Mouse (Mus musculus) regulatory T cell (primary cell): Measurements from ENCODE around the gene Ireb2.
"Not testable (repeated sequence)": the region's sequence is repeated elsewhere in the genome, so short reads cannot be mapped to it uniquely, and the experiment has no call there.

Source experiments
- in situ Hi-C: fragments of 300-600 bp; cut with MboI, MseI; formaldehyde crosslinking; loops from one replicate; pipeline ENCODE4 v1.15.1; 2025; ENCODE audit warnings: high pct_unique_total_duplicates

Gene Ireb2

DNA sequence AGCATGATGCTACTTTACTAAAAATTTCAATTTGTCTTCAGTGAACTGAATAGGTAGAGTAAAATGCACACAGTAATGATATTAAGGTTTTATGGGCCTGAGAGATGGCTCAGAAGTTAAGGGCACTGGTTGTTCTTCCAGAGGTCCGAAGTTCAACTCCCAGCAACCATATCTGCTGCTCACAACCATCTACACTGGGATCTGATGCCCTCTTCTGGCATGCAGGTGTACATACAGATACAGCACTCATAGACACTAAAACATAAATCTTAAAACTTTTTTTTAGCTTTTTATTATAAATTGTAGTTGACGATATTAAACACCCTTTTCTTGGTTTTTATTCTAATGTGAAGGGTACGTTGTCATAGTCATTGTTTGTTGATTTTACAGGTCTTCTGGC lies 33.5 kb downstream of the Ireb2 start:
- in situ Hi-C loops = no loop called here

DNA sequence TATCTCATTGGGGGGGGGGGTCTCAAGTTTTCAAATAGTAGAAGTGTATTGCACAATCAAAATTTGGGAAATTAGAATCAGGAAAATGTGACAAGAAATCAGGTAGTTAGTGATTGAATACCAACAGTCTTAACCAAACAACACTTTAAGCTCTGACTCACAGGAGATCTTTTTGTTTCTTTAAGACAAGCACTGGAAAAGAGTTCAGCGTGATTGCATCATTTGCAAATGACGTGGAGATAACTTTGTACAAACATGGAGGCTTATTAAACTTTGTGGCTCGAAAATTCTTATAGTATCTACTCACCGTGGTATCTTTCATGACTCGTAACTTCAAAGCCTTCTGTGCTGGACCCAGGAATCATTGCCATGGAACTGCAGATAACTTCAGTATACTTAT lies 45.9 kb downstream of the Ireb2 start:
- in situ Hi-C loops = no loop called here

DNA sequence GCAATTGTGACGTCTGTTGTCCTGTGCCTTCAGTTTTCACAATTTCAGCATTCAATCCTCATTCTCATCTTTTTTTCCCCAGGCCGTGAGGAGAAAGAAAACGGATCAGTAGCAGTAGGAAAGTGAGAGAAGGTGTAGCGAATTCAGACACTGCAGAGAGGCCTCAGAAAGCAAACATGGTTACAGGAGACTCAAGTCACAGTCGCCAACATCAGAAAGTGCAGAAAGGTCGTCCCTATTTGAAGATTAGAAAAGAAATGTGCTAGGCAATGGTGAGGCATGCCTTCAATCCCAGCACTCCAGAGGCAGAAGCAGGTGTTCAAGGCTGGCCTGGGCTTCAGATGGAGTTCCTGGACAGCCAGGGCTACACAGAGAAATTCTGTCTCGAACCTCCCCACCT lies 52.0 kb downstream of the Ireb2 start:
- in situ Hi-C loops = no loop called here

DNA sequence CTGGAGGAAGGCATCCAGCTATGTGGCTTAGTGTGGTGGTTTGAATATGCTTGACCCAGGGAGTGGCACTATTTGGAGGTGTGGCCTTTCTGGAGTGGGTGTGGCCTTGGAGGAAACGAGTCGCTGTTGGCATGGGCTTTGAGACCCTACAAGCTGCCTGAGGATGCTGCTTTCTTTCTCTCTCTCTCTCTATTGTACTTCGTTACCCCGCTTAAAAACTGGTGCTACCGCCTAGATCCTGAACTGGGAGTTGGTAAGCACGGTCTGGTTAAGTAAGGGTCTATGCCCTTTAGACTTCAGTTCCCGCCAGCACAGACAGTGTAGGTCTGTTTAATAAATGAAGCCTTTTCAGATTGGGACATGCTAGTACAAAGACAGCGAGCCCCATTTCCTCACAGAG lies 52.8 kb downstream of the Ireb2 start:
- in situ Hi-C loops = no loop called here

DNA sequence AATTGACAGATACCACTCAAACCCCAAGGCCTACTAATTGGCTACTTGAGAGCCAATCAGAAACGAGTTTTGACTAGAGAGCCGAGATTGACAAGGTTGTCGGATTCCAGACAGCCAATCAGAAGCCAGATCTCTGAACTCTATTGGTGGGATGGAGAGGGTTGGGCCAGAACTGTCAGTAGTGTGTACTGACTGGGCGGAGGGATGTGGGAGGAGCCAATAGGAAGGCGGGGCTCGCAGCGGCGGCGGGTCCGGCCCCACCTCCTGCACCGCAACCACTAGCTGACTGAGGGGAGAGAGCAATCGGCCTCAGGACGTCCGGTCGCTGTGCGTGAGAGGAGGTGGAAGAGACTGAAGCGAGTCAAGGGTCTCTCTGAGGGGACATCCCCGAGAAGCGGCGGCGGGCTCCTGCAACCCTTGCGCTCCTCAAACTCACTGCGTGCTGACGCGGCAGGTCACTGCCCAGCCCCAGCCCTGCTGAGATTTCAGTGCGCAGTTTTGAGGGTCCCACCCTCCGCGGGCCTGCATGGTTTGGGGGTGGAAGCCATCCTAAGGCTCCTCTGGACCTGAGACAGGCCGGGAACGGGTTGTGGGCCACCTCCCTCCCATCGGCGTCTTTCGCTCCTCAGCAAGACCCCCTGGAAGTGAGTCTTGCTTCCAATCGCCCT lies 53.6 kb downstream of the Ireb2 start, which contains the start of gene Hykk:
Gene Hykk, plus strand, starts transcription at position 274 of the 668 bp plus-strand sequence.
- in situ Hi-C loops = no loop called here

DNA sequence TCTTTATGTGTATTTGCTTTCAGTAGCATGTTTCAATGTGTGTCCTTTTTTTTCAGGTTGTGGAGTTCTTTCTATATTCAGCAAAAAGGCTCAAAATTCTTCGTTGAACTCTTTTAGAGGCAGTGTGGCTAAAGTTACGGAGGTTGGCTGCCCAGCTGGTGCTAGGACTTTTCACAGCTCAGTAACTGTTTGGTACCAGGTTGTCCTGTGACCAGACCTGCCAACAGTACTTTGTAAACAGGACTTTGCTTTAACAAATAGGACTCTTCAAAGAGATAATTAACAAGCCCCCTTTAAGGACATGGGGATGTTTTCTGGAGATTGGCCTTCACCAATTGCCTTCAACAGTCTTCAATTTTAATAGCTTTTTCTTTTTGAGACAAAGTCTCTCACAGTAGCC lies 54.6 kb downstream of the Ireb2 start:
- in situ Hi-C loops = no loop called here

DNA sequence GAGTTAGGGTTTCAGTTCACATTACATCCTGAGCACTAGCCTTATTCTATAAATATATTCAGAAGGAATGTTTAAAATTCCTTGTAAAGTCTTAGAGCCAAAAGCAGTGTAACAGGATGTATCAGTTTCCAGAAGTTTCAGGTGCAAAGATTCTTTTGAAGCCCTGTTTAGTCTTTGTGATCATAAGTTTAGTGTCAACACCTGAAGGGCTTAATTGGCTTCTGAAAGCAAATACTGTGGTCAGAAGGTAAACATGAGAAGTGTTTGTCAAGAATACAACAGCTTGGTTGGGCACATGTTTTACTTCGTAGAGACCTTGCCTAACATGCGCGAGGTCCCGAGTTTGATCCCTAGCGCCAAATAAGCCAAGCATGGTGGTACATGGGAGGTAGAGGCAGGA lies 55.2 kb downstream of the Ireb2 start:
- in situ Hi-C loops = no loop called here

DNA sequence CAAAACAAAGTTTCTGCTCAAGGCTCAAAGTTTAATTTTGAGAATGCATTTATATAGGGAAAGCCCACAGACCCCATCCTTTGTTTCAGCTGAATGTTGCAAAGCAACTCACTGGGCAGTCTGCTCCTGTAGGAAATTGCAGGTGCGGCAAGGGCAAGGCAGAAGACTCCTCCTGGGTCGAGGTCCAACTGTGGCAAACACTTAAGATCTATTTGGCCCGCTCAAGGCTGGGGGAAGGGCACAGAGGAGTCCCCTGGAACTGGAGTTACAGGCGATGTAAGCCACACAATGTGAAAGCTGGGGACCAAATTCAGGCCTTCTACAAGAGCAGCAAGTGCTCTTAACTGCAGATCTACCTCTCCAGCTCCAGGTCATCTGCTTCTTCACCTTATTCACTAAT lies 56.4 kb downstream of the Ireb2 start:
- in situ Hi-C loops = no loop called here

DNA sequence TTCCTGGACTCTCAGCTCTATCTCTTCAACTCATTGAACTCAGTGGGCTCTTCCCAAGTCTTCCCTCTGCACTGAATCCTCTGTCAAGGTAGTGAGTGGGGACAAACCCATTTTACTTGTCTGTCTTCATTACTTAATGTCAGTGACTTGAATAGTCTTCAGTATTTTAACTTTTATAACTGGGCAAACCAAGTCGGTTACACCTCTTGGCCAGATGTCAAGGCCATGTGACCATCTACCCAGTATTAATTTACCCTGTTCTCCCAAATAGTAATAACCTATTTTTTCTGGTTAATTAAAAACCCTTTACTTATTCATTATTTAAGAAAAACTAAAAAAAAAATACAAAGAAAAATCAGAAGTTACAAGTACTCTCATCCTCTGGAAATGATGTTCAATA lies 67.2 kb downstream of the Ireb2 start:
- in situ Hi-C loops = no loop called here

DNA sequence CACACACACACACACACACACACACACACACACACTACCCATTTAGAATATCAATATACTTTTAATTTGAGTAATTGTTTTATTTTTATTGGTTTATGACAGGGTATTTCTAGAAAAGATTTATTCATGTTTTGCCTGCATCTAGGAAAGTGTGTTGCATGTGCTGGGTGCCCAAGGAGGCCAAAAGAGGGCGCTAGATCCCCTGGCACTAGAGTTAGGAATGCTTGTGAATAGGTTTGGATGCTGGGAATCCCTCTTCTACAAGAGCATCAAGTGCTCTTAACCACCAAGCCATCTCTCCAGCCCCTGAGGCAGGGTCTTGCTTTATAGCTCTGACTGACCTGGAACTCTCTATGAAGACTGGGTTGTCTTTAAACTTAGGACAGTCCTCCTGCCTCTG lies 68.2 kb downstream of the Ireb2 start:
- in situ Hi-C loops = no loop called here

DNA sequence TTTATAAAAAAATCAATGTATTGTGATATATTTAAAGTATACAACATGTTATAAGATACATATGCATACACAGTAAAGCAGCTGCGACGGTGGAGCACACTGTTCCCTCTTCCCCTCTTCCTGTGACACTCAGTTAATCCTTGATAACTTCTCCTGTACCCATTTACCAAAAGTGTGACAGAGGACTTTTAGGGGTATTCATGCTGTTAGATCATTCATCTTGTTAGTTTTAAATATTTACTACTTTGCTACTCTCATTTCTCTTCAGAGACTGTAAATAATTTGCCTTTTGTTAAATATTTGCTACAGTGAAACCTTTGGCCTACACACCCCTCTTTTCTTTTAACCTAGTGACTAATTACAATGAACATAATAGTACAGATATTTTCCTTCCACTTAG lies 68.8 kb downstream of the Ireb2 start:
- in situ Hi-C loops = no loop called here

DNA sequence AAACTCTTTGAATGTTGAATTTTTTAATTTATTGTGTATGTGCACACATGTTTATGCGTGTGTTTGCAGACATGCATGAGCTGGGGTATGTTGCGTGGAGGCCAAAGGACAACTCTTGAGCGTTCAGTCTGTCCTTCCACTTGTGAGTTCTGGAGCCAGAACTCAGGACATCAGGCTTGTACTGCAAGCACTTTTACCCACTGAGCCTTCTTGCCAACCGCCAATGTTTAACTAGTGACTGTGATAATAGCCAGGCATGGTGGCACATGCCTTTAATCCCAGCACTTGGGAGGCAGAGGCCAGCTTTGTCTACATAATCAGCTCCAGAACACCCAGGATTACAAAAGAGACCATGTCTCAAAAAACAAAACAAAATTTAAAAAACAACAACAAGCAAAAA lies 78.5 kb downstream of the Ireb2 start:
- in situ Hi-C loops = no loop called here

DNA sequence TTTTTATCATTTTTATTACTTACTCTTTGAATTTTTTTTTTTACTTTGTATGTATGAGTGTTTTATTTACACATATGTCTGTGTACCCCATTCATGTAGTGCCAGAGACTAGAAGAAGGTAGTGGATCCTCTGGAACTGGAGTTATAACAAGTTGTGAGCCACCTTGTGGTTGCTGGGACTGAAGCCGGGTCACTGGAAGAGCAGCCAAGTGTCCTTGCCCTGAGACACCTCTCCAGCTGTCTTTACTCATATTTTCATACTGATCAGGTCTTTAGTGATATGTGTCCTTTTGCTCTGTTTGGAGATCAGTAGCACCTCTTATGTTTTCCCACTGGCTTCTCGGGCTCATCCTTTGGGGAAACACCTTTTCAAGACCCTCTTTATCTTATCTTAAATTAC lies 80.9 kb downstream of the Ireb2 start:
- in situ Hi-C loops = no loop called here

DNA sequence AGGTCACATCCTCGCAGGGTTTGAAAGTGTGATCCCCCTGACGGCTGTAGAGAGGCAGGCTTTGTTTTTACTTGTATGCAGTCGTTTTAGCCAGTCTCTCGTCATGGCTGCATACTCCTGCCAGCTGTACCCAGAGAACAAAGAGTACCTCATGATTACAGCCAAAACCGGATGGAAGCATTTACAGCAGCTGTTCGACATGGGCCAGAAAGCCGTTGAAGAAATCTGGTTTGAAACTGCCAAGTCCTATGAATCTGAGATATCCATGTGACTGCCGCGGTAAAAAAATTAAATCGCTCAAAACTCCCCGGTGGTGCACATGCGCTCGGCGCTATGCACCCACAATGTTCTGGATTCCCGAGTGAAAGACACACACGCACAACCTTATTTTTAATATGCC lies 82.7 kb downstream of the Ireb2 start:
- in situ Hi-C loops = no loop called here

DNA sequence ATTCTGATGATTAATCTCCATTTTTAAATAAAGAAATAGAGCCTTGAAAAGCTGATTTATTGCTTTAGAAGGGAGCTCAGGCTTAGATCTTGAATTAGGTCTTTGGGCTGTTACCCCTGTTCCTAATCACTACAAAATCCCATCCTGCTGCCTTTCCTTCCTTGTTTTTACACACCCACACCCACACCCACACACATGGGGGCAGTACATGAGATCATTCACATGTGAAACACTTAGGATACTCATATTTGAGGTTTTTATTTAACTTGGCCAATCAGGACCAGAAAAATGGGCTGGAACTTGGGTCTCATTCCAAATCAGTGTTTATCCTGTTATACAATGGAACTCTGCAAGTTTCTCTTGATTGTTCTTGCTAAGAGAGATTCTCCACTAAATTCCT lies 85.9 kb downstream of the Ireb2 start:
- in situ Hi-C loops = no loop called here

DNA sequence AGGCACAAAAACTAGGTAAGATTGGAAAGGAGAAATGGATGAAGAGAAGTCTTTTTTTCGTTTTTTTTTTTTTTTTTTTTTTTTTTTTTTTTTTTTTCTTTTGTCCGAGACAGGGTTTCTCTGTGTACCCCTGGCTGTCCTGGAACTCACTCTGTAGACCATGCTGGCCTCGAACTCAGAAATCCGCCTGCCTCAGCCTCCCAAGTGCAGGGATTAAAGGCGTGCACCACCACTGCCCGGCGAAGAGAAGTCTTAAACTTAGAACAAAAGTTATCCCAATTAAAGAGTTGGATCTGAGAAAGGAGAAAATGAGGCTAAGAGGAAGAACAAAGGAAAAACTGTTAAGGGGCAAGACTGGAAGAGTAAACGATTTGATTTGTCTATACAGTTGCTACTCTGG lies 86.6 kb downstream of the Ireb2 start:
- in situ Hi-C loops = not testable (repeated sequence)

DNA sequence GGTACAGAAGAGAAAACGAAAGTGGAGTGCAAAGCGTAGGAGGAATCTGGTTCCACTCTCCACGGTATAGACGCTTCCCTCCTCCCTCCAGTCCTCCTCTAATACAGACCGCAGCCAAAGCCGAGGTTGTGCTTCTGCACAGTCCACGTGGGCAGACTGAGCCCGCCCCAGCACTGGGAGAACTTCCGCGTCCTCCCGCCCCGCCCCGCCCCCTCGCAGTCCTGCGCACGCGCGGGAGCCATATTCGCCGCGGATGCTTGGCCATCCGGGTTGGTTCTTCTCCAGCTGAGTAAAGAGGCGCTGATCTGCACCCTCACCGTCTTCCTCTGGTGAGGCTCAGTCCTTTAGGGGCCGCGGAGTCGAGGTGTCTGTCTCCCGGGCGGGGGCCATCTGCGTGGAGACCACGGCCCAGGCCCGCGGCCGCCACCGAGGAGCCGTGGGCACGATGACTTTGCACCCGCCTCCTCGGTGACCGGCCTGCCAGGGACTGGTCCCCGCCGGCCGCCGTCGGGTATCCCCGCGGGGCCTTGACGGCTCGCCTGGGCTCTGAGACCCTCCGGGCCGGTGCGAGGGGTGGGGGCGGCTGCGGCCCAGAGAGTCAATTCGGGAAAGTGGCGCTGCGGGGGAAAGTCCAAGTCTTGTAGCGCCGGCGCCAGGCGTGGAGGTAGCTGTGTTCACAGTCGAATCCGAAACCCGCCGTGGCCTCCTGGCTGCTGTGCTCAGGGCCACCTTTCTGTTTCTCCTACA lies 87.2 kb downstream of the Ireb2 start, which contains the start of the genes Psma4 and AY074887:
Gene Psma4, plus strand, starts transcription at position 216 of the 747 bp plus-strand sequence.
Gene AY074887, minus strand, starts transcription at position 424 of the 747 bp plus-strand sequence.
- in situ Hi-C loops = no loop called here

DNA sequence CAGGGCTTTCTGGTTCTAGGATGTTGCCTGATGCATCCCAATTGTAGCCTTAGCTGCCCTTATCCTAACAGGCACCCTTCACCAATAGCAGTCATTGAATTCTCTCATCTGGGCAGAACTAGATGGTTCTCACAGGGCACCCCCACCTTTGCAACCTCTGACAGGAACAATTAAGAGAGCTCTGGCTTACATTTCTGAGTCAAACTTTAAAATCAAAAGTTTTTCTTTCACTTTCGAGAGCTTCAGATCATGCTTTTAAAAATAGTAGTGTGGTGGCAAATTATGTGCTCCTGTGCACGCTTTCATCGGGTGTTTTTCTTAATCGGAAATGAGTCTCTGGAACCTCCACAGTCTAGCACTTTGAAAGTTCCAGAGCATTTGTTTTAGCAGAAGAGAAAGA lies 97.5 kb downstream of the Ireb2 start:
- in situ Hi-C loops = no loop called here
